Mouse (Mus musculus) bone marrow, adult 2 months (tissue): ENCODE measurements around the gene Taf5.

Experiments used
- CTCF ChIP-seq: fragments of 200-500 bp; IDR thresholded peaks from 2 replicates; pipeline ENCODE4 v1.5.1; 2011; ENCODE audit warnings: low read length, control low read depth; ENCODE audit not compliant: control insufficient read depth, insufficient read depth
- POLR2A ChIP-seq: fragments of 200-500 bp; IDR thresholded peaks from 2 replicates; pipeline ENCODE4 v1.6.1; 2011; ENCODE audit warnings: low read depth, mild to moderate bottlenecking, control low read depth, low read length, borderline replicate concordance; ENCODE audit not compliant: control insufficient read depth

DNA sequence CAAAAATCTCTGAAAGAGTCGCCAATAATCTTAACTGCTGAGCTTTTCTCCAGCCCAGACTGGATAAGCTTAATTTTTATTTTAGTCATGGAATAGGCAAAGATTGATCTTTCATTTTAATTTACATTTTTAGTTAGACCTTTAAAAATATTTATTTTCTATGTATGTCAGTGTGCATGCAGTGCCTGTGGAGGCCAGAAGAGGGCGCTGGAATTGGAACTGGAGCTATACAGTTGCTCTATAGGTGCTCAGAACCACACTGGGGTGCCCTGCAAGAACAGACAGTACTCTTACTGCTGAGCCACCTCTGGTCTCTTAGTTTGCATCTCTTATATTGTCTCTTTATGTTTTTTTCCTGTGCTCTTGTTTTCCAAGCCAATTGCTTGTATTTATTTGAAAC lies 55.3 kb downstream of the Taf5 start:
- TF ChIP-seq POLR2A (no peak), CTCF (peak; percentile 70)
